Mouse (Mus musculus) CH12.LX (cell line): ENCODE measurements around the gene Tescl. TPM values are rescaled to one million over a fixed set of nuclear protein-coding genes. Genes with fewer than 3 reads are reported as not detected.
A peak's percentile ranks its signal among the peaks of the same experiment; 100 is the strongest.

ENCODE experiments used
- DNase-seq: peaks from one replicate; pipeline ENCODE4 v3.0.0-alpha.2; 2013; ENCODE audit errors: extremely low read depth
- H3K27ac ChIP-seq: 2 replicates; pipeline ENCODE4 v1.5.1; 2012; ENCODE audit warnings: low read depth, mild to moderate bottlenecking, control low read depth, moderate library complexity; ENCODE audit not compliant: insufficient read depth
- H3K27me3 ChIP-seq: replicated peaks from 2 replicates; pipeline ENCODE3; 2012; ENCODE audit warnings: inconsistent platforms
- H3K36me3 ChIP-seq, 2 experiments: replicated peaks in 1 of 2; 2 replicates each; pipeline versions ENCODE3 to v1.6.1; 2012; ENCODE audit warnings: inconsistent platforms in 1 of 2, low read length in 1 of 2, mild to moderate bottlenecking in 1 of 2, mixed read lengths in 1 of 2, moderate library complexity in 1 of 2; ENCODE audit not compliant: control insufficient read depth in 1 of 2, insufficient read depth in 1 of 2
- H3K4me1 ChIP-seq, 2 experiments: 2 replicates each; pipeline ENCODE4 v1.6.1; 2012; ENCODE audit warnings: inconsistent platforms in 1 of 2, moderate library complexity in 1 of 2; ENCODE audit not compliant: insufficient read depth in 2 of 2, control insufficient read depth in 1 of 2
- H3K4me2 ChIP-seq: 2 replicates; pipeline ENCODE4 v1.6.1; 2012; ENCODE audit warnings: low read depth, mild to moderate bottlenecking, control low read depth; ENCODE audit not compliant: poor library complexity, insufficient read depth, severe bottlenecking
- H3K4me3 ChIP-seq, 3 experiments: fragments of 150-350 bp in 1 of 3; sonication (generic) in 1 of 3; replicated peaks in 1 of 3; 2 replicates each; pipeline versions ENCODE3 to v1.5.1; 2011 to 2012; ENCODE audit warnings: low read depth in 2 of 3, low read length in 2 of 3, mild to moderate bottlenecking in 2 of 3, moderate library complexity in 2 of 3, control low read depth in 1 of 3, improper control_type of control experiment in 1 of 3, inconsistent platforms in 1 of 3, mixed read lengths in 1 of 3; ENCODE audit not compliant: poor library complexity in 1 of 3
- H3K79me2 ChIP-seq: replicated peaks from 2 replicates; pipeline ENCODE4 v1.6.1; 2012; ENCODE audit warnings: mild to moderate bottlenecking, moderate library complexity; ENCODE audit not compliant: control insufficient read depth, poor library complexity, insufficient read depth, severe bottlenecking; ENCODE audit errors: extremely low read depth
- H3K9ac ChIP-seq: 2 replicates; pipeline ENCODE4 v1.6.1; 2012; ENCODE audit warnings: low read depth, mild to moderate bottlenecking, control low read depth, moderate library complexity; ENCODE audit not compliant: insufficient read depth
- H3K9me3 ChIP-seq: replicated peaks from 2 replicates; pipeline ENCODE3; 2012; ENCODE audit warnings: low read length, inconsistent platforms, mixed read lengths
- BHLHE40 ChIP-seq: IDR thresholded peaks from 2 replicates; pipeline ENCODE4 v1.6.1; 2011; ENCODE audit warnings: mild to moderate bottlenecking, low read depth, low read length, improper control_type of control experiment
- CHD1 ChIP-seq: IDR thresholded peaks from 2 replicates; pipeline ENCODE4 v1.6.1; 2012; ENCODE audit warnings: low read depth, low read length, improper control_type of control experiment, inconsistent platforms
- CHD2 ChIP-seq: IDR thresholded peaks from 2 replicates; pipeline ENCODE4 v1.6.1; 2011; ENCODE audit warnings: low read length, improper control_type of control experiment
- EP300 ChIP-seq: IDR thresholded peaks from 2 replicates; pipeline ENCODE4 v1.6.1; 2011; ENCODE audit warnings: low read length, improper control_type of control experiment
- ETS1 ChIP-seq: conservative IDR thresholded peaks from 2 replicates; pipeline ENCODE4 v1.6.1; 2012; ENCODE audit warnings: low read depth, mild to moderate bottlenecking, inconsistent platforms, low read length, improper control_type of control experiment, moderate library complexity
- GABPA ChIP-seq: IDR thresholded peaks from 2 replicates; pipeline ENCODE4 v1.6.1; 2012; ENCODE audit warnings: low read depth, low read length, improper control_type of control experiment, inconsistent platforms; ENCODE audit not compliant: insufficient replicate concordance
- HCFC1 ChIP-seq: IDR thresholded peaks from 2 replicates; pipeline ENCODE4 v1.6.1; 2012; ENCODE audit warnings: low read depth, mild to moderate bottlenecking, inconsistent platforms, low read length, improper control_type of control experiment
- IRF4 ChIP-seq: IDR thresholded peaks from 2 replicates; pipeline ENCODE4 v1.6.1; 2014; ENCODE audit warnings: low read depth, mild to moderate bottlenecking, inconsistent platforms, low read length, improper control_type of control experiment
- JUN ChIP-seq: IDR thresholded peaks from 2 replicates; pipeline ENCODE4 v1.6.1; 2011; ENCODE audit warnings: low read depth, mild to moderate bottlenecking, low read length, improper control_type of control experiment, moderate library complexity; ENCODE audit not compliant: insufficient read depth
- KAT2A ChIP-seq: IDR thresholded peaks from 2 replicates; pipeline ENCODE4 v1.6.1; 2012; ENCODE audit warnings: low read length, improper control_type of control experiment, inconsistent platforms; ENCODE audit not compliant: insufficient replicate concordance
- MAZ ChIP-seq: IDR thresholded peaks from 2 replicates; pipeline ENCODE4 v1.6.1; 2012; ENCODE audit warnings: low read depth, mild to moderate bottlenecking, inconsistent platforms, low read length, improper control_type of control experiment, moderate library complexity
- MXI1 ChIP-seq: IDR thresholded peaks from 2 replicates; pipeline ENCODE4 v1.6.1; 2011; ENCODE audit warnings: mild to moderate bottlenecking, low read depth, low read length, improper control_type of control experiment
- MYC ChIP-seq: IDR thresholded peaks from 2 replicates; pipeline ENCODE4 v1.6.1; 2011; ENCODE audit warnings: low read depth, mild to moderate bottlenecking, improper control_type of control experiment, low read length
- NRF1 ChIP-seq: IDR thresholded peaks from 2 replicates; pipeline ENCODE4 v1.6.1; 2014; ENCODE audit warnings: low read depth, mild to moderate bottlenecking, inconsistent platforms, low read length, improper control_type of control experiment, moderate library complexity
- PAX5 ChIP-seq: IDR thresholded peaks from 2 replicates; pipeline ENCODE4 v1.6.1; 2012; ENCODE audit warnings: low read length, inconsistent platforms, mixed read lengths
- POLR2AphosphoS2 ChIP-seq: IDR thresholded peaks from 2 replicates; pipeline ENCODE4 v1.6.1; 2011; ENCODE audit warnings: low read depth, low read length, improper control_type of control experiment
- RCOR1 ChIP-seq: conservative IDR thresholded peaks from 2 replicates; pipeline ENCODE4 v1.6.1; 2012; ENCODE audit warnings: low read depth, mild to moderate bottlenecking, inconsistent platforms, low read length, improper control_type of control experiment
- SIN3A ChIP-seq: IDR thresholded peaks from 2 replicates; pipeline ENCODE4 v1.6.1; 2012; ENCODE audit warnings: low read length, improper control_type of control experiment, inconsistent platforms
- SMC3 ChIP-seq: IDR thresholded peaks from 2 replicates; pipeline ENCODE4 v1.6.1; 2011; ENCODE audit warnings: low read depth, low read length, improper control_type of control experiment
- TBP ChIP-seq: conservative IDR thresholded peaks from 2 replicates; pipeline ENCODE4 v1.6.1; 2011; ENCODE audit warnings: low read depth, low read length, improper control_type of control experiment
- TCF12 ChIP-seq: IDR thresholded peaks from 2 replicates; pipeline ENCODE4 v1.6.1; 2014; ENCODE audit warnings: low read depth, mild to moderate bottlenecking, inconsistent platforms, low read length, improper control_type of control experiment
- ZKSCAN1 ChIP-seq: IDR thresholded peaks from 2 replicates; pipeline ENCODE4 v1.6.1; 2012; ENCODE audit warnings: low read depth, inconsistent platforms, low read length, improper control_type of control experiment, borderline replicate concordance
- ZMIZ1 ChIP-seq: IDR thresholded peaks from 2 replicates; pipeline ENCODE4 v1.6.1; 2012; ENCODE audit warnings: low read depth, mild to moderate bottlenecking, inconsistent platforms, low read length, improper control_type of control experiment
- ZNF384 ChIP-seq: IDR thresholded peaks from 2 replicates; pipeline ENCODE4 v1.6.1; 2012; ENCODE audit warnings: low read depth, low read length, improper control_type of control experiment, inconsistent platforms
- dilution Hi-C: fragments of 300-500 bp; cut with MboI; formaldehyde crosslinking; loops from 2 replicates; pipeline ENCODE4 v1.14.3; 2020; ENCODE audit warnings: low sequenced_read_pairs; ENCODE audit not compliant: extremely low pct_unique_long_range_greater_than_20kb, extremely low pct_ligation_motif_present
- in situ Hi-C: fragments of 300-500 bp; cut with MboI; formaldehyde crosslinking; loops from 3 replicates; pipeline ENCODE4 v1.14.3; 2019; ENCODE audit warnings: low sequenced_read_pairs, low pct_ligation_motif_present, low pct_unique_long_range_greater_than_20kb, mixed read lengths
- polyA plus RNA-seq: library from polyadenylated mRNA; unstranded; fragments of >175 nt; gene quantifications from 2 replicates; pipeline ENCODE4 v1.2.1, GENCODE M21; 2012; ENCODE audit warnings: low read depth; ENCODE audit not compliant: insufficient read length
- total RNA-seq, 2 experiments: library from RNA; depleted of rRNA; stranded (reverse); fragments of 300-350 nt in 1 of 2; fragments of >200 nt in 1 of 2; gene quantifications; 2 replicates each; pipeline ENCODE4 v1.2.3; 2012 to 2014

The Tescl gene
- total and polyA plus RNA-seq, 3 experiments: not detected

DNA sequence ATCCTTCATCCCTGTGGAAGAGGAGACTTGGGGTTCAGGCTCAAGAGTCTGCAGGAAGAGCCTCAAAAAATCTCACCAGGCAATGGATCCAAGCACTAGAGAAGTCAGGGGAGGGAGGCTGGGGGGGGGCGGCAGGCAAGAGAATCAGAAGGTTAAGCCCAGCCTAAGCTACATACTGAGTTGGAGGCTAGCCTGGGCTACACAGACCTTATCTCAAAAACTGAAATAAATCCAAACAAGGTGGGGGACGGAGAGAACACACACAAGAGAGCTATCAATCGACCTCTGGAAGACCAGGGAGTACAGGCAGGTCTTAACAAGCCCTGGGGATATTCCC is 38.0 kb upstream of the Tescl start:
- H3K27ac ChIP-seq: no peak overlapping the region
- dilution Hi-C loops: no loop called here
- peaks cover 48 to 63% of the 10 kb centered on the region in 2 experiments for H3K4me1 ChIP-seq

DNA sequence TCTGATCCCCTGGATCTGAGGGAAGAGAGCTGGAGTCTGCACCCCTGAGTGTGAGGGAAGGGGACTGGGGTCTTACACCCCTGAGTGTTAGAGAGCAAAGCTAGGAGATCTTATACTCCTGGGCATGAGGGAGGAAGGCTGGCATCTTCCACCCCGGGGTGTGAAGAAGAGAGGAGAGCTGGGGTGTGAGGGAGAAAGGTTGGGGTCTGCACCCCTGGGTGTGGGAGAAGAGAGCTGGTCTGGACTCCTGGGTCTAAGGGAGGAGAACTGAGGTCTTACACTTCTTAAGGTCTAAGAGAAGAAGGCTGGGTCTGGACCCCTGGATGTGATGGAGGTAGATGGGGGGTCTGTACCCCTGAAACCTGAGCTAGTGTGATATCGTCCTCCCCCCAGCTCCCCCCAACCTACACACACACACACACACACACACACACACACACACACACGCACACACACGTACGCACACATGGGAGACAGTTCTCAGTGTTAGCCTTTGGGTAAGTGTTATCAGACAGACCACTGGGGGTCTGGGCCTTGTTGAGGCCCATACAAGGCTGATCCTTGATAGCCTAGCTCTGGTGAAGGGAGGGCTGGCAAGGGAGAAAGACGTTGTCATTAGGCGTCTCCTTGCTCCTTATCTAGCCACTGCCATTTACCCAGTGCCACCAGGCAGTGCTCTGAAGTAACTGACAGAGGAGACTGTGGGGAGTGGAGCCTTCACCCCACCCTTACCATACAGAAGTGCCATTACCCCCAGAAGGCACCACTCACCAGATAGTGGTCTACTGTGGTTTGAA is 37.5 kb upstream of the Tescl start:
- Histone ChIP-seq H3K4me2 (peak overlapping the region; percentile 34), H3K36me3 (no peaks in the 10 kb centered on the region), H3K4me3 (peak overlapping the region in 2 of 3 experiments; percentile 23 to 33), H3K79me2 (no peaks in the 10 kb centered on the region), H3K27me3 (no peaks in the 10 kb centered on the region), H3K27ac (no peak overlapping the region), H3K4me1 (peaks cover 48 to 69% of the 10 kb centered on the region in 2 experiments), H3K9ac (no peak overlapping the region), H3K9me3 (no peaks in the 10 kb centered on the region)
- no peak for TF ChIP-seq TBP
- no peak for TF ChIP-seq IRF4
- no peak for TF ChIP-seq BHLHE40
- no peak for TF ChIP-seq ZKSCAN1
- no peak for TF ChIP-seq CHD1
- no peak for TF ChIP-seq SIN3A
- TF ChIP-seq MXI1: no peak
- TF ChIP-seq RCOR1: no peak
- no peak for TF ChIP-seq POLR2AphosphoS2
- TF ChIP-seq ETS1: no peak
- TF ChIP-seq SMC3: no peak
- no peak for TF ChIP-seq ZMIZ1
- TF ChIP-seq KAT2A: no peak
- dilution Hi-C loops (no loop called here), in situ Hi-C loops (no loop called here)
- DNase-seq: no peak

More for the DNA sequence above, 38.0 kb upstream of the Tescl start:
- Histone ChIP-seq H3K9me3 (no peaks in the 10 kb centered on the region), H3K9ac (no peak overlapping the region), H3K36me3 (no peaks in the 10 kb centered on the region), H3K4me3 (no peak overlapping the region), H3K79me2 (no peaks in the 10 kb centered on the region), H3K27me3 (no peaks in the 10 kb centered on the region), H3K4me2 (no peak overlapping the region)
- in situ Hi-C loops: no loop called here
- no peak for TF ChIP-seq JUN
- TF ChIP-seq SMC3: no peak
- TF ChIP-seq PAX5: no peak
- TF ChIP-seq TCF12: no peak
- no peak for TF ChIP-seq GABPA
- TF ChIP-seq ZMIZ1: no peak
- TF ChIP-seq KAT2A: no peak
- no peak for TF ChIP-seq CHD1
- no peak for TF ChIP-seq ZNF384
- TF ChIP-seq EP300: no peak
- TF ChIP-seq CHD2: no peak
- no peak for TF ChIP-seq NRF1
- no peak for TF ChIP-seq HCFC1
- TF ChIP-seq MYC: no peak
- no peak for TF ChIP-seq BHLHE40
- TF ChIP-seq ZKSCAN1: no peak
- TF ChIP-seq SIN3A: no peak
- TF ChIP-seq MAZ: no peak
- no peak for DNase-seq
